Mouse (Mus musculus) left cerebral cortex, adult 18-20 months (tissue): ENCODE measurements at regions not wholly inside any gene's neighbourhood (a gene's known extent, or its start where the extent isn't known, plus 50 kb on each side); places are given as distances from the start of the nearest gene placed in this dataset.

Experiments
- DNase-seq, 2 experiments: peaks; one replicate each; pipeline ENCODE4 v3.0.0; 2021 to 2022; ENCODE audit warnings: low spot score in 2 of 2, mixed read lengths in 1 of 2

DNA sequence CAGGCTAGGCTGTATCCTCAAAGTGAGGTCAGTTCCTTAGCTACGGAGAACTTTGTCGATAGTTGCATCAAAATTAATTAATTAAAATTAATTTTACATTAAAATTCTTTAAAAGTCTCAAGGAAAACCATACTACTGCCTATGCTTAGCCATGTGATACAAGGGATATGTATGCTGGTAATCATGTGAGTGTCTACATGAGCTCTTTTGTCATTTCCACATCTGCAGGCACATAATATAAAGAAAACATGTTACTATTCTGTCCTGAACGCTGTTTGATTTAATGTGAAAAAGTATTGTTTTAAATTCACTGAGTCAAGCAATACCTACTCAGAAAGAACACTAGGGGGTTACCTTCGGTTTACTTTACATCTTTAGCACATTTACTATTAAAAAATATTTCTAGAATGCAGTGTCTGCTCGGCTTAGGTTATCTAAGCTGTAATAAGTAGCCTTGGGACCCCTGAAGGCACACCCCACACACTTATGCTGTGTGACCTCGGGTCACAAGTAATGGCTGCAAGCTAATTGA is 273.2 kb downstream of the Gm11146 start:
- DNase-seq = no peak

DNA sequence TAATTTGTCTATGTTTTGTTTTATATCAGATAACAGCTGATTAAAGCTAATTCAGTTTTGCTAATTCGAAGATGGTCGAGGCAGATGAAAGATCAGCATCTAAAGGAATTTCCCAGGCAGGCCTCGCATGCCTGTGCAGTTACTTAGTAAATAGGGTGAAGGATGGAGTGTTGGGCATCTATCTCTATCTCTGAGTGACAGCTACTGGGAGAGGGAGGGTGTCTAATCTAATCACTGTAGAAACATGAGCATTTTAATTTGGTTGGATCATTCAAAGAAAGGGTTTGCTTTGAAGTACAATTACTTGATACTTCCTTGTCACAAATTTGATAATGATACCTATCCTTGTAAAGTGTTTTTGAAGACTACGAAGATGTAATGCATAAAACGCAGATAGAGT is 273.8 kb downstream of the Gm11146 start:
- no peak for DNase-seq

GRCm38 (mm10) chr16:77322338-77322737 is 279.6 kb downstream of the Gm11146 start:
- DNase-seq = no peak

DNA sequence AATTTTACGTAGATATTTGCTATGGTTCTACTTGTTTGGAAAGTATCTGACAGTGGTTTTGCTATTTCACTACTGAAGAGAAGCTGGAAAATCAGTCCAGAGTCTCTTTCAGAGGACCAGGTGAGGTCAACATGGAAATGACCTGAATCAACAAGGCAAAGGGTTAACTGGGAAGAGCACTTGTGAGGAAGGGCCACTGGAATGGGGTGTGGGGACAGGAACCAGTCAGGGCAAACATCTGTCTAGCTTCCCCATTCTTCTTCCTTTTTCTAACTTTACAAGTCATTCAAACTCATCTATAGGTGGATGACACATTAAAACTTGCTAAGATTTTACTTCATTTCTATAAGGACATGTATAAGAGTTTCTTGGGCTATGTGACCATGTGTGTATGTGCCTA is 283.7 kb downstream of the Gm11146 start:
- DNase-seq = no peak

- DNase-seq = no peak
Observed at GRCm38 (mm10) chr16:77315354-77315753, 286.5 kb downstream of the Gm11146 start.

- no peak for DNase-seq
Observed at GRCm38 (mm10) chr16:77313195-77313594, 288.7 kb downstream of the Gm11146 start.

- no peak for DNase-seq
Observed at GRCm38 (mm10) chr16:77301270-77302171, 288.0 kb downstream of the Usp25 start.

- no peak for DNase-seq
Observed at GRCm38 (mm10) chr16:77300572-77301213, 287.2 kb downstream of the Usp25 start.

- no peak for DNase-seq
Observed at GRCm38 (mm10) chr16:77295574-77296355, 282.3 kb downstream of the Usp25 start.

DNA sequence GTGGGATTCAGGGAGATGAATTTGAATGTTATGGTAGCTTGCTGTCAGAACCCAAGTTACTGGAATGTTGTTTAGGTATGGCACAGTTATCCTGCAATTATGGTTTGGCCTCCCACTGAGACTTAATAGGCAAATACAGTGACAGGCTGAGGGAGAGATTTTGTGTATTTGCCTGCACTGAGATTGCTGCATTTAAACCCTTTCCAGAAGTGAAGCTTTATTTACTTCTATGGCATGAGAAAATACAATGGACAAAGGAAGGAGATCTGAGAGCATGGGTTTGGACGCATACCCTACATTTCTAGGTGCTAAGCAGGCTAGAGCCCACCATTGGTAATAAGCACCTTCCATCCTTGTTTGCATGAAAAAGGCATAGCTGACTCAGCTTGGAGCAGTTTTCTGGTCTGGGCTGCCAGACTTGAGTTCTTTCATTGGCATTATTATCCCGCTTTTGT is 278.8 kb downstream of the Usp25 start:
- no peak for DNase-seq

- DNase-seq = no peak
Observed at GRCm38 (mm10) chr16:77291723-77292316, 278.3 kb downstream of the Usp25 start.

GRCm38 (mm10) chr16:77284205-77284604 is 270.7 kb downstream of the Usp25 start:
- DNase-seq = no peak

DNA sequence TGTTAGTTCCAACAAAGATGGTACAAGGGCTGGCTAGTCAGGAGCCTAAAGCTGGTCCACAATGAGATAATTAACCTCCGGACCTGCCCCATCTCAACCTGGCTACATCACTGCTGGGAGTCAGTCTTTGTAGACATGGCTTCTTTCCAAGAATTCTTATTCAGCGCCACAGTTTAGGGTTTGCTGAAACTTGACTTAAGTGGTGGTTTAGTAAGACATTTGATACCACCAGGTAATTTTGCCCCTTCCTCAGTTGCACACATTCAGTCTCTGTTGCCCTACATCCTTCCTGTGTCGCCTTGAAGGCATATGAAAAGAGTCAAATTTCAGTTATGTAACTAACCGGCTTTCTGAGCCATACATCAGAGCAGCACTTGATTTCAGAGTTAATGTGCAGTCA is 266.4 kb downstream of the Usp25 start:
- DNase-seq = no peak

DNA sequence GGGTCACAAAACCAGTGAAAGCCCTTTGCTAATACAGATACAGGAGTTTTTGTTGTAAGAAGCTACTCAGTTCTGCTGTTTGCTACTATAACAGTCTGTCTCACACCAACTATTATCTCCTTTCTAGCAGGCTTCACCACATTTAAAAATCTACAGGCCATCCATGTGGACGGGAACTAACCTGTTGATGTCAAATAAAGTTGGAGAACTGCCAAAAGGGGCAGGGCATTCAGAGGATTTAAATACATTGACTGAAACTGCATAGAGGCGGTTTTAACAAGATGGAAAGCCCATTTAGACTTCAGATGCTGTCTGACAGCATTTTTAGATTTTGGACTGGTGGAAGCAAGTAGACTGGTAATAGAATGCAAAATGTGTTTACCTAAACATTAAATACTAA is 266.0 kb downstream of the Usp25 start:
- no peak for DNase-seq

GRCm38 (mm10) chr16:77273306-77273705 is 259.8 kb downstream of the Usp25 start:
- no peak for DNase-seq

DNA sequence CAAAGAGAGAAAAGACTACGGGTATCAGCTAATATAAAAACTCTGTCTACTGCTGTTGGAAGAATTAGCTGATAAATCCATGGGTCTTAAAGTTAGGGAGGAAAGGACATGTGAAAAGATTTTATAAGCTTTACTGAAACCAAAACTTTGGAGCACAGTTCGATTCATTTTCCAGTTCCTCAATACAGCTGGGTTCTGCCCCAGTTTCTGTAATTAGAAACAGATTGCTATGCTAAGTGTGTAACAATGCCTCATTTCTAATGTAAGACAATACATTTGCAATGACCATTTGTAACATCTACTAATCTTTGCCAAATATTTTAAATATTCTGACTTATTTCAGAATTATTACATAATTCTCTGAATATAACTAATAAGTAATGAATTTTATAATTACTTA is 255.4 kb downstream of the Usp25 start:
- DNase-seq = no peak

- no peak for DNase-seq
Observed at GRCm38 (mm10) chr16:77267679-77268078, 254.2 kb downstream of the Usp25 start.

GRCm38 (mm10) chr16:77252349-77252748 is 238.8 kb downstream of the Usp25 start:
- DNase-seq = no peak

DNA sequence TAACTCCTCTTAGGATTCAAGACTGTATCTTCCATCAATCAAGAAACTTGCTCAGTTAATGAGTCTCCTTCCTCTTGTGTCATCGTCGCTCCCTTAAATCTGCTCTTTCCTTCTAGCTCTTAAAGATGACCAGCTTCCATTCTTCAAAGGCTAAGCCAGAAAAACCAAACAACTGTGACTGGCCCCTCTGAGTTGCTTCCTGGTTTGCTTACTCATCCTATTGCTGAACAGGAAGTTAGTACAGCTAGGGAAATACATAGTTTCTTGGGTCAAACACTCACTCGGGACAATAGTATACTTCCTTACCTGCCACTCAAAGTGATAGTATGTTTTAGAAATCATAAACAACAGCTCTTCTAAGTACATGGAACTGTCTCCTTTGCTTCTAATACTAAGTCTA is 237.9 kb downstream of the Usp25 start:
- DNase-seq = no peak

DNA sequence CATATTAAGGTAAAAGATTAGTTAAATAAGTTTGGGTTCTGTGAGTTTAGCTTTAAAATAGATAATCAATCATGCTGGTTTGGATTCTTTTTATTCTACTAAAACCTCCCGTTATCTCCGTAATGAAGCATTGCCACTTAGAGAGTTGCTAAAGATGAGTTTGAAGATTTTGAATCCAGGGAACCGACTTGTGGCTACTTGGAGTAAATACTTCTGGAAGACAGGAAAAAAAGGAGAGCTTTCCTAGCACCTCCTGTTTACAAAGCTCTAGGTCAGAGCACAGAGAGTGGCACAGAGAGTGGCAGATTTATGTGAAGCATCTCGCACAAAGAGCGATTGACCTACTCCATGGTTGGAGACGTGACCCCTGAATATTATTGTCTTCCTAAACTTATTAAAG is 227.4 kb downstream of the Usp25 start:
- DNase-seq = no peak

- DNase-seq = peak in 1 of 2 experiments; percentile 13
Observed at GRCm38 (mm10) chr16:77239176-77239790, 225.8 kb downstream of the Usp25 start.
